Mouse (Mus musculus): ENCODE measurements at regions not wholly inside any gene's neighbourhood (a gene's known extent, or its start where the extent isn't known, plus 50 kb on each side); places are given as distances from the start of the nearest gene placed in this dataset.

DNA sequence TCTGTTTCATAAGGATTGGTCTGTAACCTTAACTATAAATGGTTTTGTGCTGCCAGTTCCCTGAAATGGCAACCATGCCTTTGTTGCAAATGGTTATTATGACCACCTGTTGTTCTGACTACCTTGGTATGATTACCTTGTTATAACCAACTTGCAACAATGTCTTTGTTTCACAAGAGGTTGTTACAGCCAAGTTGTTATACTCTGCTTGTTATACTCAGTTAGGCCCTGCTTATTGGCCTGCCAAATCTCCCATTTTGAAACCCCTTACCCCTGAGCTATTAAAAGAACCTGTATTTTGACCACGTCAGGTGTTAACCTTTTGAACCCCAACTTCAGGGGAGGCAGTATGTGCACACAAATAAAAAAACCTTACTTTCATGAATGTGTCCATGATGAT is 431.5 kb upstream of the Adamts16 start:
- CTCF ChIA-PET: no interaction called here
- POLR2A ChIA-PET: no interaction called here

DNA sequence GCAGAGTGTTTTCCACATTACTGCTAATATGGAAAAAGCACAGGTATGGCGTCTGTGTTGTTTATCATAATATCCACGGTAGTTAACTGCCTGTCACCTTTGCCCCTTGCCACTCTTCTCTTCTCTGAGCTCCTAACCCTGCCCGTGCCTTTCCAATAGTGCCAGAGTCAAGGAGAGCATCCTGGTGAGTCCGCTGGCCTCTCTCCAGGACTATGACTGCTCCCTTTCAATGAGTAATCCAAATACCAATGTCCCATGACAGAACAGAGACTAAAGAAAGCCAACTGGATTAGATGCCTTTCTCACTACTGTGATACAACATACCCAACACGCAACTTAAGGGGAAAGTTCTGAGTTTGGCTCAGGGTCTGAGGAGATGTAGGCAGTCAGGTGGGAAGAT is 430.8 kb upstream of the Adamts16 start:
- POLR2A ChIA-PET: no interaction called here

DNA sequence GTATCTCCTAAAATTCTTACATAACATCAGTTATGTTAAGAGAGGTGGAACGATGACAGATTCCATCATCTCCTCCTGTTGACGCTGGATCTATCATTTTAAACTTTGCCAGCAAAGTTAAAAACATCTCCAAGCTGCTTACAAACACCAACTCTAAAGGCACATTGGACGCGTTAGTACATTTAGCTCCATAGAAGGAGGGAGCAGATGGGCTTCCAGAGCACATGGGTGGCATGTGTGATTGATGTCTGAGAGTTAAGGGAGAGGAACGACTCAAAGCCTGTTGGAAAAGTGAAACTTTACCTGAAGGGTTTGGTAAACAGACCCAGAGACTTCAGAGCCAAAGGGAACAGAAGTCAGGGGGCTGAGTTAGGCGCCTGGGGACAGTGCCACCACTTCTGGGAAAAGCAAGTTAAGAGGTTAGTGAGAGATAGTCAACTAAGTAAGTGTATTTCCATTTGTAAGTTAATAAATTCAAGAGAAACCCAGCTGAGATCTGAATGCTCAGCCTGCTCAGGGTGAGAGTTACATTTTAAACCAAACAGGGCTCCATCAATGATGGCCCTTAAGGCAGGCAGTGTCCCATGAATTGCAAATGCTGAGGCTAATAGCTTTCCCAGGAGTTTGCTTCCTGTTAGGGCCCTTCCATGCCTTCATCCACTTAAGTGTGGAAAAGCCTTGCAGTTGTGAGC is 430.3 kb upstream of the Adamts16 start:
- ChIA-PET CTCF (interaction anchor here in 1 of 4 experiments (0.5 kb wide), 1 partner anchor 749 kb away, joined by 3 read pairs; no protein-coding TSS in a partner anchor), POLR2A (no interaction called here)

More for the DNA sequence above, 430.8 kb upstream of the Adamts16 start:
- CTCF ChIA-PET: no interaction called here

DNA sequence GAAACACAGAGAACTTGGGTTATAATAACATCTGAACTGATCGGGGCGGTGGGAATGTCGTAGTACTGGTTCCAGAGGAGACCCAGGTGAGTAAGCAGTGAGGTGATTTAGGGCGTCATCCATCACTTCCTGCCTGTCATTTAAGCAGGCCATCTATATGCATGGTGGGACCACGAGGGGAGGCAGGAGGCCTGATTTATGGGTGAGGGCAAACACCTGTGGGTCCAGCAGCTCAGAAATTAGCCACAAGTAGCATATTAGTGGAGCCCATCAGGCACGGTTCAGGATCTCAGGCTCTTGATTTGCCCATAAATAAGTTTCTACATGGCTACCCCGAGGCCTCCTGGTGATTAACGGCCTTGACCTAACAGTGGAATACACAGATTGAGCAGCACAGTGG is 428.8 kb upstream of the Adamts16 start:
- CTCF ChIA-PET: no interaction called here

DNA sequence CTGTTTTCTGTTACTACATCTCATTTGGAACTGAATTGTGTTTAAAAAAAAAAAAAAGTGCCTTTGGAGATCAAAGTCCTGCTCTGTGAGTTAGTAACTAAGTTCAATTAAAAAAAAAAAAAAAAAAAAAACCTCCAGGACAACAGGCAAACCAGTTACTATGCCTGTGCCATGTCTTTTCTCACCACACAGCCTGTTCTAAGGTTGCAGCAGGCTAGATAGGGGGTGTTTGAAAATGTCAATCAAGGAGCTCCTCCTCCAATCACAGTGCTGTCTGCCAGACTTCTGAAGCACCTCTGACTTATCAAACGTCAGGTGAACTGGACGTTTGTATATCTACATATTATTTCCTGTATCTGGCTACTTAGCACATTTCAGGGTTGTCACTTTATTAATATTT is 427.9 kb upstream of the Adamts16 start:
- ChIA-PET CTCF (no interaction called here), POLR2A (interaction anchor here in 1 of 4 experiments (0.7 kb wide), 1 partner anchor 461 kb away, joined by 5 read pairs; no protein-coding TSS in a partner anchor)

More for the DNA sequence above, 428.8 kb upstream of the Adamts16 start:
- POLR2A ChIA-PET: no interaction called here

DNA sequence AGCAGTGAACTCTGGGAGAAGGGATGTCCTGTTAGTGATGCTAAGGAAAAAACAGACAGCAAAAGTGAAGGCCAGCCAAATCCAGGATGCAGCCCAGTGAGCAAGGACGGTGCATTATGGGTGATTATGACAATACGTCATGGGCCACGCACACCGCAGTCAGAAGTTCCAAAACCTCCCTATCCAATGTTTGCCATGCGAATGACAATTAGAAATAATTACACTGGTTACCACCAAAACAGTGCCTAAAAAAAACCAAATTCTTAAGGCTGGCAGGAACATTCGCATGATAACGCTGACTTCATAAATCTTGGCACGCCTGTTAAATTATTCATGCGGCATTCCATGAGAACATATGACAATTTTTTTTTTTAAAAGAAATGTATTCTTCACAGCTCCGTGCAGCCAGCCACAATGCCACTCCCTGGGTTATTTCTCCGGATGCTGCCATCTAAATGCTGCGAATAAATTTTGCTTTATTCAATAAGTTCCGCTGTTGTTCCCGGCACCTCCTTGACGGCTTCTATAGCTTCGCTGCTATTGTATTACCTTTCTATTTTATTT is 421.8 kb upstream of the Adamts16 start:
- CTCF ChIA-PET: no interaction called here
- POLR2A ChIA-PET: no interaction called here

DNA sequence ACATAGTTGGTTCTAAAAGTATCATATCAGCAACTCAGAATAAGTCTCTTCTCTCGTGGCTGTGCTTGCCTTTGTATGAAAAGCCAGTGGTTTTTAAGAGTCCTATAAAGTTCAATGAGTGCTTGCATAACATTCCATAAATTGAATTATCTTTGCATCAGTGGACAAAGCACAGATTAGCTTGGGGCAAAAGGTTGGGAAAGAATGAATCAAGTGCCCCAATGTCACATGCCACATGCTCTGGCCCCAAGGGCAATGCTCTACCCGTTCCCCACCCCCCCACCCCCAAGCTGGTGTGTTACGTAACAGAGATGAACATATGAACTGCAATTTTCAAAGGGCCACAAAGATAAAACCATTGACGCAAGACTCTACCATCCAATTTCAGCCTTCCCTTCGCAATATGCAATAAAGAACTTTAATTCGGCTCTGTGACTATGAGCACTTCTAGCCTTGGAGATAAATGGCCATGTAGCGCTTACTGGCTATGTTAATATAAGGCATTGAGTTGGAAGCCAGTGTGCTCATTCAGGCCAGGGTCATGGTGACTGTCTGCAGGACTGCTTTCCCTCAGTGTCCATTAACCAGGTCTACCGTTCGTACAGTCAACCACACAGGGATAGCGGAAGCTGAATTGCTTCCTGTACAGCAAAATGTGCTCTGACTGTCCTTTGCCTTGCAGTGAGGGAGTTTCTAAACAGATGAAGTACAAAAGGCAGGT is 421.1 kb upstream of the Adamts16 start:
- POLR2A ChIA-PET: no interaction called here
- CTCF ChIA-PET: no interaction called here

DNA sequence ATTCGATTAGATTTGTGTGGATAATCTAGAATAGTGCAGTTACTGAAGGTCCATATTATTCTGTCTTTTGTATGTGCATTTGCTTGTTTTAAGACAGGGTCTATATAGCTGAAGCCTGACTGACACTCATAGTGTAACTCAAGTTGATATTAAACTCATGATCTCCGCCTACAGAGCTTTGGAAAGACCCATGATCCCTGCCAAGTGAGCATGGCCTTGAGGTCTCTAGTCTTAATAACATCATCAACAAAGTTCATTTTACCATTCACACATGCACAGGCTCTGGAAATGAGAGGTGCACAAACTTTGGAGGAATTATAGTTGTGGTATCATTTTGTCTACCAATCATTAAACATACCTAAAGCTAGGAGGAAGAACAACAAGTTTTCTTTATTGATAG is 412.4 kb upstream of the Adamts16 start:
- POLR2A ChIA-PET: no interaction called here
- CTCF ChIA-PET: interaction anchor here in 1 of 4 experiments (0.6 kb wide), 1 partner anchor 246 kb away, joined by 7 read pairs; no protein-coding TSS in a partner anchor

DNA sequence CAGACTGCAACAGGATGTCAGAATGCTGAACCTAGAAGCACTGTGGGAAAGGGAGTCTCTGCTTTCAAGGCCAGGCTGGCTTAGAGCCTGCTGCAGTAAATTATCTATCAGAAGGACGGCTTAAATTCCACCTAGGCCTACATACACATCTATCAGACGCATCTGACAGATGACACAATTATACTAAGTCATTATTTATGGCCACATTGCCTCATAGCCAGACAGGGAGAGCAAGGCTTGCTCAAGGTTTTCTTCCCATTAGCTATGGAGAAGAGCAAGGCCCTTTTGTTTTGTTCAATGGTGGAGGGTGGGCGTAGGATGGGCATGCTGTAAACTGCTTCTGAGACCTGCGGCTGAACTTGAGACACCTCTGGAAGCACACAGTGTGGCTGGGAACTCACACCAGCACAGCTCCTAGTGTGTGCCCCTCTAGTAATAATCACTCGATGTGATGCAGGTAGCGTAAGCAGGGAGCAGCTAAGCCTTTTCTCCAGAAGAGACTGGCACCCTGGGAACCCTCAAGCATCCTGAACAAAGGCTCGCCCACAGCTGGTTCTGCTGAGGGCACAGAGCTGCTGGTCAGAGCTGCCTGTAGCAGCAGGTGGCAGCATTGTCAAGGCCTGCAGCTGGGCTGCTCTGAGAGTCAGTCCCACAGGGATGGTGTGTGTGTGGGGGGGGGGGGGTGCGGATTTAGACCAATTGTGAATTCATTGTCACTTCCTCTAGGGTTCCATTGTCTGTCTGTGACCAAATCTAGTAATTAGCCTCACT is 406.8 kb upstream of the Adamts16 start:
- POLR2A ChIA-PET: no interaction called here
- CTCF ChIA-PET: interaction anchor here in 3 of 4 experiments (0.6 to 0.7 kb wide), 5 partner anchors 21 to 1325 kb away, joined by 3 to 6 read pairs (median 3); no protein-coding TSS in a partner anchor

DNA sequence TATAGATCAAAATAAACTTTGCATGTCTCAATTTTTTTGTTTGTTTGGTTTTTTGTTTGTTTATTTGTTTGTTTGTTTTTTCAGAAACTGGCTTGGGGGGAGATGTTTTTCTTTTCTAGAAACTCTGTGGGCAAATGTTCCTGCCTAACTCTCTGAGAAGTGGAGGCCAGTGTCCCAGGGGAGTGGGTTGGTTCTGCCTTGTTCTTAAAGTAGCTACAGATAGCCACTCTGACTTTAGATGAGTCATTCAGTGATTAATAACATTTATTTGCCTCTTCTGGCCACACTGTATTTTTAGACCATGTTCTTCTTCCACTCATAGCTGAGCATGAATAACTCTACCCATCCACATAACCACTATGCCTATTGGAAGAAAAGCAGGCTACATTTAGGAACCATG is 405.6 kb upstream of the Adamts16 start:
- POLR2A ChIA-PET: no interaction called here
- CTCF ChIA-PET: no interaction called here

DNA sequence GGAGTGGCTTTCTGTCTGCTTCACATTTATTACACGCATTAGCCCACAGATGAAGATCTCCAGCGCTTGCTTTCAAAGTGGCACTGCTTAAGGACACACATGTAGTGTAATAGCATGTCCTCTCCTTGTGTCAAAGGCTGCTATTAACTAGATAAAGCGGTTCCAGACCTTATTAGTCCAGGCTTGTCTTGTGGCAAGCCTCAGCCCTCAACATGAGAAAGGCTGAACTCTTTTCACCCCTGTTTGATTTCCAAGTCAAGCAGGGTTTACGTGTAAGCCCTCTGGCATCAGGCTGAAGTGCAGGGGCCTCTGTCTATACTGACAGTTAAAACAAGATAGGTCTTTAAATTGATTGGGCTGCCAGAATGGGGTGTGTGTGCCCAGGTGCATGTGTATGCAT is 403.7 kb upstream of the Adamts16 start:
- CTCF ChIA-PET: no interaction called here
- POLR2A ChIA-PET: no interaction called here

DNA sequence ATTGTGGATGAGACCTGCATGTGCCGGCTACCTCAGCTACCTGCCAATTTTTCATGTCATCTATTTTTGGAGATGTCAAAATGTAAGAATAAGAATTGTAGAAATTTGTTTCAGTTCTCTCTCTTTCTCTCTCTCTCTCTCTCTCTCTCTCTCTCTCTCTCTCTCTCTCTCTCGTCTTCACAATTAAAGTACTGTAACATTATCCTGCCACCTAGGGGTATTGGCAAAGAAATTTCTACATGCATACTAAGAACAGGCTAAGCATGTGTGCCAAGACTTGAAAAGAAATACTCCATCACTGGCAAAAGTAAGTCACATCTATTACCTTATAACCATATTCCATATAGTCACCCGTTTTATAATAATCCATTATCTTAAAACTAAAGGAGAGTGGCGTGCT is 398.2 kb upstream of the Adamts16 start:
- ChIA-PET CTCF (no interaction called here), POLR2A (interaction anchor here in 1 of 4 experiments (0.7 kb wide), 1 partner anchor 11 kb away, joined by 4 read pairs; no protein-coding TSS in a partner anchor)

DNA sequence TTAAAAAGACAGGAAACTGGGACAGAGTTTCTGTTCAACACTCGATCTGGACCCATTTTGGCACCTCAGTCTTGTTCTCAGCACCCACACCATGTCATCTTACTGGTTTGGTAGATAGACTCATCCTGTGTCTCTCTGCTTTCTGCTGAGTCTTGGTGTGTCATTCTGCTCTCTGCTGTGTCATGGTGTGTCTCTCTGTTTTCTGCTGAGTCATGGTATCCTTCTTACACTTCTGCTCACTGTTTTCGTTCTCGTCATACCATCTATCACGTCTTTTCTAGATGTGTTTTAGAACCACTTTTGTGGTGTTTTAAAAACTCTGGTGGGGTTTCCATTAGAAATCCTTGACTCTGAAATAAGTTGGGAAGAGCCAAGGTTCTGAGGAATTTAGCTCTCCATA is 393.7 kb upstream of the Adamts16 start:
- POLR2A ChIA-PET: no interaction called here
- CTCF ChIA-PET: no interaction called here

DNA sequence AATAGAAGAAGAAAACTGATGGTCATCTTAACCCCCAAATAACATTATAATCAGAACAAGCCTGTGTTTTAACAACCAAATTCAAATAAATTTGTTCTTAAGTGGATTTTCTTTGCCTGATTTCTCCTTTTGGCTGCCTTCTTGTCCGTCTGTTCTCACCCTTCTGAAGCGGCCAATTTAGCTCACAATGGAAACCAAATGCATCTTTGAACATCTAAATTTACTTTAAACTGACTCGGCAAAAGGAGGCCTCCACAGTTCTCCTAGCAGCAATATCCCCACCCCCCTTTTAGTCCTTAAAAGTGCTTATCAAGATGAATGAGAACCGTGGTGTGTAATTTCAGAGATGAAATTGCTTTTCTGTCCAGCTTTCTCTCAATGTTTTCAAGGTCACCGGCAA is 389.6 kb upstream of the Adamts16 start:
- POLR2A ChIA-PET: no interaction called here

DNA sequence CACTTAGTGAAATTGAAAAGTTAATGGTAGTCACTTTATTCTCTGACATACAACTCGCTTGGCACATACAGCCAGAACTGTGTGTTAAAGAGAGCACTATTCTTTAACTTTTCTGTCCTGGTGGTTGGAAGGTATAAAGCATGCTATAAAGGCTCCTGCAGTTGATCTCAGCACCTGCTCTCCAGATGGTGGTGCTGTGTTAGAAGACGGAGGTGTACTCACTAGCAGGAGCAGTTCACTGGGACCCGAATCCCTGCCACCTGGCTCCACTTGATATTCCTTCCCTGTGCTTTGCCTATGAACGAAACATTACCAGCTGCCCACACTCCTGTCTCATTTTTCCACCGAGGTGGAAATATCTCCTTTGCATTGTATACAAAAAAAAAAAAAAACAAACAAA is 373.2 kb upstream of the Adamts16 start:
- CTCF ChIA-PET: no interaction called here
- POLR2A ChIA-PET: no interaction called here

More for the DNA sequence above, 389.6 kb upstream of the Adamts16 start:
- CTCF ChIA-PET: no interaction called here

DNA sequence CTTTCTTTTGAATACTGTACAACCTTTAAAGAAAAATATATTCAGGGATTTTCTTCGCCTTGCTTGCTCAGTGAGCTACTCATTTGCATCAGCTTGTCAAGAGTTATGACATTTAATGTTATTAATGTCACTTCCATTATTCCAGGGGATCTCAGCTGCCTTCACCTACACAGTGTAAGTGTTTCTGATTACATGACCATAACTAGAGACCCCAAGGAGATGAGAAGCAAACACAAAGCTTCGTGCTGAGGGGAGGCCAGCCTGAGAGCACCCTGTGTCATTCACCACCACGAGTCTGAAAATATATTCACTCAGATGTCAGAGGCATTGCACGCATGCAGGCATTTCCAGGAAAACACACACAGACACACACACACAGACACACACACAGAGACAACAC is 369.8 kb upstream of the Adamts16 start:
- ChIA-PET CTCF (interaction anchor here in 1 of 4 experiments (0.7 kb wide), 1 partner anchor 393 kb away, joined by 5 read pairs; no protein-coding TSS in a partner anchor), POLR2A (no interaction called here)

DNA sequence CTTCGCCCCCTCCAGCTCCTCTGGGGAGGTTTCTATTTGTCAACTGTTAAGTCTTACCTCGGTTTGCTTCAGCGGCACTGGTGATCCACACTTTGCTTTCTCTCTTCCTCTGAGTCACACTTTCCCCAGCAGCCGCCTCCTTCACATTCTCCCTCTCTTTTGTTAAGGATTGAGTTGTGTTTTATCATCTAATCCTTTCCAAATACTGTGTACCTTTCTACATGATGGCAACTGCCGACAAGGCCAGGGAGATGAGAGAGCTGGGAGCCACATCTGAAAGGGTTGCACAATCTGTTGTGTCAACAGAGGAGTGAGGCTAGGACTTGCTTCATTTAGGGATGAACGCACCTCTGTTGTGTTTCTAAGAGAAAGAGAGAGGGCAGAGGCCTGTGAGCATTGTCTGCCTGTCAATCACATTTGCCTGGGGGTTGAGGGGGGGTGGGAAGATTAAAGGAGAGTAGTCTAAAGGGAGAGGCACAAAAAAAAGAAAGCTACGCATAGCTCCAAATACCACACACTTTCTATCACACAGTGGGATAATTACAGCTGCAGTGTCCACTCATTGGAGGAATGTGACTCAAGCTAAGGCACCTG is 369.1 kb upstream of the Adamts16 start:
- CTCF ChIA-PET: no interaction called here
- POLR2A ChIA-PET: no interaction called here

DNA sequence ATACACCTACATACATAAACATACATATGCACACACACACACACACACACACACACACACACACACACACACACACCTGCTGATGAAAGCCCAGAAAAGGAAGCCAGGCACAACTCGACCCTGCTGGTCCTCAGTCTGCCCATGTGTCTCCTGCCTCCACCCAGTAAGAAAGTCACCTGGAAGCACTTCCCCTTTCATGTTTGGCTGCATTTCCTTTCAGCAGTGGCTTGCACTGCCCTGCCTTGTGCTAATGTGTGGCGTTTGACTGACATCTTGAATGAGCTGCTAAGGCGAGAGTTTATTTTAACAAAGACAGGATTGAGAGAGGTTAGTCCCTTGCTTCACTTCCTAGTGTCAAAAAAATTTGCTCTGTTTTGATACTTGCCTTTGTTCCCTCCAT is 364.1 kb upstream of the Adamts16 start:
- CTCF ChIA-PET: interaction anchor here in 1 of 4 experiments (0.5 kb wide), 1 partner anchor 28 kb away, joined by 4 read pairs; no protein-coding TSS in a partner anchor

DNA sequence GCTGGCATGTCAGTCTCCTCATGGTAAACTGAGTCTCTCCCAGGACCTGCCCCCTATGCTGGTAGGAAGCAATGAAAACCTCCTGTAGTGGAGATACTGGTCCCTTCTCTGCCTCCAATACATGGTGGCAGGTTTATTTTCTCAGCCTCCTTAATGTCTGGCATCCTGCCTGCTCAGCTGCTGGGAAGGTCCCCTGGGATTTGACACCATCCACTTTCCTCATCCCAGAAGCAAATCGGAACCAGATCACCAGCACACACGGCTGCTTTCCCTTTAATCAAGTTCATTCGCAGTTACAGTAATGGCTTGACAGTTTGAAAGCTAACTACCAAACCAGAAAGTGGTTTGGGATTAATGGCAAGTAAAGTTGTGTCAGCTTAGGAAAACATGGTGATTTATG is 359.0 kb upstream of the Adamts16 start:
- ChIA-PET CTCF (no interaction called here), POLR2A (no interaction called here)

More for the DNA sequence above, 364.1 kb upstream of the Adamts16 start:
- POLR2A ChIA-PET: no interaction called here

DNA sequence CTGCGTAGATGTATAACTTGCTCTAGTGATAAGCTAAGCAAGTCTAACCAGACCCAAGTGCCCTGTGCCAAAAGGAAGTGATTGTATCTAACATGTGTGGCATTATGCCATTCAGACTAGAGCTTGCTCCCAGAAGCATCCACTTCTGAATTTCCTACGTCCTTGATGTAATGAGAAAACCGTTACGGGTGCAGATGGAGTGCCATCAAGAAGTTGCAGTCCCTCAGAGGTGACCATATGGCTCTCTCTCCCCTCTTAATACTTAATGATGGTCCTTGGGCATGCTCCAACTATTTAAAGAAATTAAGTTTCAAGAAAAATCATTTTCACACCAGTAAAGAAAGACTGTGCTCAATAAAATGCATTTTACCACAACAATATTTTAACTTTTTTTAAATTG is 354.1 kb upstream of the Adamts16 start:
- ChIA-PET CTCF (no interaction called here), POLR2A (interaction anchor here in 1 of 4 experiments (1.1 kb wide), 1 partner anchor 17 kb away, joined by 3 read pairs; no protein-coding TSS in a partner anchor)
